Mouse (Mus musculus) intestine, postnatal 0 days (tissue): ENCODE data around the gene Stam2. TPM values are rescaled to one million over a fixed set of nuclear protein-coding genes. Genes with fewer than 3 reads are reported as not detected.

Experiments
- ATAC-seq: fragments of 200-750 bp; cut with Nextera tagmentation; 2 replicates; pipeline ENCODE4 v1.8.0; 2017; ENCODE audit warnings: mild to moderate bottlenecking, moderate TSS enrichment, moderate library complexity
- H3K27ac ChIP-seq: fragments of 300-500 bp; sonication (generic); 2 replicates; pipeline ENCODE4 v1.5.1; 2014; ENCODE audit warnings: mild to moderate bottlenecking, low read depth, low read length, moderate library complexity
- H3K27me3 ChIP-seq: fragments of 300-500 bp; sonication (generic); replicated peaks from 2 replicates; pipeline ENCODE4 v1.6.1; 2014; ENCODE audit warnings: low read length, mixed read lengths; ENCODE audit not compliant: control insufficient read depth, insufficient read depth
- H3K36me3 ChIP-seq: fragments of 300-500 bp; sonication (generic); 2 replicates; pipeline ENCODE4 v1.6.1; 2014; ENCODE audit warnings: mild to moderate bottlenecking, moderate library complexity; ENCODE audit not compliant: control insufficient read depth, insufficient read depth
- H3K4me1 ChIP-seq: fragments of 300-500 bp; sonication (generic); replicated peaks from 2 replicates; pipeline ENCODE4 v1.6.1; 2014; ENCODE audit warnings: antibody characterized with exemption, low read length, mixed read lengths; ENCODE audit not compliant: control insufficient read depth, insufficient read depth
- H3K4me2 ChIP-seq: fragments of 300-500 bp; sonication (generic); replicated peaks from 2 replicates; pipeline ENCODE4 v1.6.1; 2014; ENCODE audit warnings: low read depth, mild to moderate bottlenecking, moderate library complexity
- H3K4me3 ChIP-seq: fragments of 300-500 bp; sonication (generic); 2 replicates; pipeline ENCODE4 v1.5.1; 2014; ENCODE audit warnings: low read depth, low read length
- H3K9ac ChIP-seq: fragments of 300-500 bp; sonication (generic); 2 replicates; pipeline ENCODE4 v1.6.1; 2014; ENCODE audit warnings: mild to moderate bottlenecking, low read depth, low read length
- H3K9me3 ChIP-seq: fragments of 300-500 bp; sonication (generic); 2 replicates; pipeline ENCODE4 v1.6.1; 2016; ENCODE audit warnings: mixed run types; ENCODE audit not compliant: control insufficient read depth
- CTCF ChIP-seq: sonication (generic); IDR thresholded peaks from 2 replicates; pipeline ENCODE4 v1.5.1; 2016; ENCODE audit warnings: low read depth, mild to moderate bottlenecking, control low read depth, antibody characterized with exemption, moderate library complexity
- WGBS: fragments of 180-500 bp; shearing (Covaris S2); extraction: QIAGEN DNeasy Blood & Tissue Kit; methylation state at CpG from one replicate; pipeline ENCODE4 v1.1.7; 2014; 5-methylcytosine and 5-hydroxymethylcytosine counted together
- polyA plus RNA-seq: library from polyadenylated mRNA; unstranded; fragments of >200 nt; fragmentation: Nextera tagmentation; extraction: Ambion mirVana; gene quantifications from 2 replicates; pipeline ENCODE4 v1.2.1, GENCODE M21; 2015

The Stam2 gene
- polyA plus RNA-seq, 1 experiment from 2014 or later, result 28.3 TPM

- peaks cover 18% of the 10 kb centered on the region for H3K27me3 ChIP-seq
- H3K4me3 ChIP-seq, result peak overlapping the region; percentile 63
- H3K4me2 ChIP-seq, result peak overlapping the region; percentile 97
- H3K4me1 ChIP-seq, result no peaks in the 10 kb centered on the region
- TF ChIP-seq CTCF, result no peak
- under 1% methylated on average over 19 of the region's 19 CpGs for WGBS
- no peak overlapping the region for H3K9ac ChIP-seq
- no peak for ATAC-seq
- H3K36me3 ChIP-seq, result no peaks in the 10 kb centered on the region
- H3K27ac ChIP-seq, result no peak overlapping the region
- no peaks in the 10 kb centered on the region for H3K9me3 ChIP-seq
Measured at GRCm38 (mm10) chr2:52674886-52675277, 67.2 kb downstream of the Stam2 start.

- TF ChIP-seq CTCF, result no peak
- Histone ChIP-seq H3K4me1 (no peaks in the 10 kb centered on the region), H3K27ac (no peak overlapping the region), H3K27me3 (peaks cover 18% of the 10 kb centered on the region), H3K4me3 (no peak overlapping the region), H3K9me3 (no peaks in the 10 kb centered on the region), H3K36me3 (no peaks in the 10 kb centered on the region), H3K9ac (no peak overlapping the region), H3K4me2 (no peak overlapping the region)
- ATAC-seq, result no peak
- 85% methylated on average over 1 of the region's 1 CpGs for WGBS
Measured at GRCm38 (mm10) chr2:52673172-52673571, 68.9 kb downstream of the Stam2 start.

- Histone ChIP-seq H3K36me3 (no peaks in the 10 kb centered on the region), H3K27me3 (peaks cover 11% of the 10 kb centered on the region), H3K27ac (no peak overlapping the region), H3K4me1 (no peaks in the 10 kb centered on the region), H3K9ac (no peak overlapping the region), H3K9me3 (no peaks in the 10 kb centered on the region), H3K4me2 (no peak overlapping the region), H3K4me3 (no peak overlapping the region)
- 89% methylated on average over 5 of the region's 5 CpGs for WGBS
- no peak for ATAC-seq
- no peak for TF ChIP-seq CTCF
Measured at GRCm38 (mm10) chr2:52670733-52671132, 71.3 kb downstream of the Stam2 start.

GRCm38 (mm10) chr2:52668480-52668879 lies 73.6 kb downstream of the Stam2 start:
- H3K27me3 ChIP-seq, result no peaks in the 10 kb centered on the region
- 89% methylated on average over 6 of the region's 6 CpGs for WGBS
- no peak for ATAC-seq

GRCm38 (mm10) chr2:52656722-52657121 lies 85.4 kb downstream of the Stam2 start:
- Histone ChIP-seq H3K4me2 (no peak overlapping the region), H3K9ac (no peak overlapping the region), H3K27ac (no peak overlapping the region), H3K4me1 (no peaks in the 10 kb centered on the region), H3K9me3 (no peaks in the 10 kb centered on the region), H3K27me3 (no peaks in the 10 kb centered on the region), H3K36me3 (no peaks in the 10 kb centered on the region), H3K4me3 (no peak overlapping the region)
- TF ChIP-seq CTCF, result no peak
- ATAC-seq, result no peak
- WGBS, result 81% methylated on average over 5 of the region's 5 CpGs

More at GRCm38 (mm10) chr2:52668480-52668879, 73.6 kb downstream of the Stam2 start:
- Histone ChIP-seq H3K4me2 (no peak overlapping the region), H3K4me3 (no peak overlapping the region), H3K9ac (no peak overlapping the region), H3K27ac (no peak overlapping the region), H3K36me3 (no peaks in the 10 kb centered on the region), H3K9me3 (no peaks in the 10 kb centered on the region), H3K4me1 (no peaks in the 10 kb centered on the region)
- no peak for TF ChIP-seq CTCF

- no peaks in the 10 kb centered on the region for H3K9me3 ChIP-seq
- H3K9ac ChIP-seq, result no peak overlapping the region
- H3K27ac ChIP-seq, result no peak overlapping the region
- H3K4me3 ChIP-seq, result no peak overlapping the region
- no peaks in the 10 kb centered on the region for H3K4me1 ChIP-seq
- no peaks in the 10 kb centered on the region for H3K36me3 ChIP-seq
- WGBS, result 69% methylated on average over 4 of the region's 4 CpGs
- H3K4me2 ChIP-seq, result no peak overlapping the region
- ATAC-seq, result no peak
- no peaks in the 10 kb centered on the region for H3K27me3 ChIP-seq
- no peak for TF ChIP-seq CTCF
Measured at GRCm38 (mm10) chr2:52654541-52654940, 87.5 kb downstream of the Stam2 start.

- 92% methylated on average over 6 of the region's 6 CpGs for WGBS
- H3K27me3 ChIP-seq, result no peaks in the 10 kb centered on the region
- H3K4me1 ChIP-seq, result no peaks in the 10 kb centered on the region
- ATAC-seq, result no peak
- TF ChIP-seq CTCF, result no peak
- no peak overlapping the region for H3K9ac ChIP-seq
- H3K9me3 ChIP-seq, result no peaks in the 10 kb centered on the region
- no peaks in the 10 kb centered on the region for H3K36me3 ChIP-seq
- no peak overlapping the region for H3K27ac ChIP-seq
- H3K4me2 ChIP-seq, result no peak overlapping the region
- H3K4me3 ChIP-seq, result no peak overlapping the region
Measured at GRCm38 (mm10) chr2:52651547-52651946, 90.5 kb downstream of the Stam2 start.
